Mouse (Mus musculus): Measurements from ENCODE around the gene Neurl1a.

DNA sequence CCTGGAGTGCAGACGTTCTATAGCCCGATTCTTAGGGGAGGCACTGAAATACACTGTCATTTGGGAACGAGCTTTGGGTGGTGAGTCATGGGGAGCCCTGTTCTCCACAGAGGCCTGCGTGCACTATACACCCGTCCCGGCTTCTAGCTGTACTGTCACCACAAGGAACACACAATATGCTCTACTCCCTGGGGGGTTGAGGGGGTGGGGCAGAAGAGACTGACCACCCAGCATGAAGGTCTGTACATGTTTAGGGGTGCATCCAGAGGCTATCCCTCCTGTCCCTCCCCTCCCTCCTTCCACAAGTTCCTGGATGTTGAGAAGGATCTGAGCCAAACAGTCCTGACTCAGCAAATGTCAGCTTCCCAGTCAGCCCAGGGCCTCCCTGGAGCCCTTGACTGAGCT, 103.4 kb downstream of the Neurl1a start:
- TF ChIP-seq HCFC1 (IDR thresholded peaks at IDR 0.05; ENCODE audit: borderline replicate concordance, insufficient read depth, low read length) (no peak), ZNF384 (IDR thresholded peaks at IDR 0.05; ENCODE audit: low read depth, low read length) (no peak), CHD2 (IDR thresholded peaks at IDR 0.05; ENCODE audit: low read depth, low read length) (no peak), ZC3H11A (IDR thresholded peaks at IDR 0.05; ENCODE audit: borderline replicate concordance, low read depth, low read length) (no peak)
